Mouse (Mus musculus) hindbrain, embryonic 12.5 days (tissue): ENCODE measurements around the gene Parl. TPM values are rescaled to one million over a fixed set of nuclear protein-coding genes. Genes with fewer than 3 reads are reported as not detected.

Experiments
- ATAC-seq: fragments of 200-750 bp; cut with Nextera tagmentation; 2 replicates; pipeline ENCODE4 v1.8.0; 2017; ENCODE audit warnings: moderate TSS enrichment; ENCODE audit not compliant: low FRiP score
- H3K27ac ChIP-seq: fragments of 300-500 bp; sonication (generic); 2 replicates; pipeline ENCODE4 v1.5.1; 2016; ENCODE audit warnings: mild to moderate bottlenecking
- H3K27me3 ChIP-seq: fragments of 300-500 bp; sonication (generic); 2 replicates; pipeline ENCODE4 v1.6.1; 2016; ENCODE audit warnings: mild to moderate bottlenecking
- H3K36me3 ChIP-seq: fragments of 300-500 bp; sonication (generic); 2 replicates; pipeline ENCODE4 v1.6.1; 2016; ENCODE audit warnings: mild to moderate bottlenecking
- H3K4me1 ChIP-seq: fragments of 300-500 bp; sonication (generic); 2 replicates; pipeline ENCODE4 v1.6.1; 2016
- H3K4me2 ChIP-seq: fragments of 300-500 bp; sonication (generic); replicated peaks from 2 replicates; pipeline ENCODE4 v1.6.1; 2016; ENCODE audit warnings: mild to moderate bottlenecking
- H3K4me3 ChIP-seq: fragments of 300-500 bp; sonication (generic); 2 replicates; pipeline ENCODE4 v1.5.1; 2016; ENCODE audit warnings: mild to moderate bottlenecking
- H3K9ac ChIP-seq: fragments of 300-500 bp; sonication (generic); 2 replicates; pipeline ENCODE4 v1.6.1; 2016; ENCODE audit warnings: mild to moderate bottlenecking, moderate library complexity
- H3K9me3 ChIP-seq: fragments of 300-500 bp; sonication (generic); replicated peaks from 2 replicates; pipeline ENCODE4 v1.6.1; 2016; ENCODE audit warnings: mild to moderate bottlenecking
- WGBS: fragments of 180-500 bp; shearing (Covaris S2); methylation state at CpG from one replicate; pipeline ENCODE4 v1.1.7; 2016; 5-methylcytosine and 5-hydroxymethylcytosine counted together
- polyA plus RNA-seq: library from polyadenylated mRNA; unstranded; fragments of >200 nt; fragmentation: Nextera tagmentation; extraction: Ambion mirVana; gene quantifications from 2 replicates; pipeline ENCODE4 v1.2.1, GENCODE M21; 2016

Parl gene
- polyA plus RNA-seq, 1 experiment from 2014 or later = 80.9 TPM

DNA sequence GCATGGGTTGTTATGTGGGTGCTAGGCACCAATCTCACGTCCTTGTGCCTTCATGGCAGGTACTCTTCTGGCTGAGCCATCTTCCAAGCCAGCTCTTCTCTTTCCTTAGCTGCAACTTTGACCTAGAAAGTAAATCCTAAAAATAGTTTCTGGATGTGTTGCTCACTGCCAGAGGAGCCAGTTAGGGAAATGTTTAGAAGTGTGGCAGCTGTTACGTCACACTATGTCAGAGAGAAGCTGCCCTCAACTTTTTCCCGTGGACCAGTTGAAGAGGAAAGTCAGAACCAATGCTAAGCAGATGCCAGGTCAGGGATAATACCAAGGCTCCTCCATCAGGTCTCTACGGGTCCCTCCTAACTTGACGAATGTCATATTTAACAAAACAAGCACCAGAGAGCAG, 22.8 kb downstream of the Parl start:
- no peak for ATAC-seq

DNA sequence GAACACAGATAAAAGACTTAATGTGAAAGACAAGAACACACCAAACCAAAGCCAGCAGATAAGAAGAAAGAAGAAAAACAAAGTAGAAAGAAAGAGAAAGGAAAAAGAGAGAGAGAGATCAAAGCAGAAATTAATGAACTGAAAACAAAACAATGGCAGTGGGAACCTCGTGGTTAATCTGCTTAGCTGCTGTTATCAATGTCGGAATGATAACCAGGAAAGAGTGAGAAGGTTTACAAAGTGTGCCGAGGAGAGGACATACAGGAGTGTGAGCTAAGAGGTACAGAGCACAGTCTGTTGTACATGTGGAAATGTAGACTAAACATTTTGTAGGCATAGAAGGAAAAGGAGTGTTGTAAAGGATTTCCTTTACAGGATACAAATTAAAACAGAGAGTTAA, 29.2 kb downstream of the Parl start:
- H3K27me3 ChIP-seq = no peaks in the 10 kb centered on the region
- no peak overlapping the region for H3K27ac ChIP-seq
- no peak overlapping the region for H3K9ac ChIP-seq
- no peak for ATAC-seq
- H3K4me1 ChIP-seq = no peaks in the 10 kb centered on the region
- H3K9me3 ChIP-seq = no peaks in the 10 kb centered on the region
- no peak overlapping the region for H3K4me3 ChIP-seq
- WGBS = 54% methylated on average over 3 of the region's 3 CpGs
- no peak overlapping the region for H3K4me2 ChIP-seq
- peaks cover 1% of the 10 kb centered on the region for H3K36me3 ChIP-seq

More for the DNA sequence above, 22.8 kb downstream of the Parl start:
- Histone ChIP-seq H3K27ac (no peak overlapping the region), H3K4me3 (no peak overlapping the region), H3K4me2 (no peak overlapping the region), H3K27me3 (no peaks in the 10 kb centered on the region), H3K36me3 (peaks cover 53% of the 10 kb centered on the region), H3K9me3 (no peaks in the 10 kb centered on the region), H3K4me1 (no peaks in the 10 kb centered on the region), H3K9ac (no peak overlapping the region)
- WGBS = 92% methylated on average over 5 of the region's 5 CpGs

DNA sequence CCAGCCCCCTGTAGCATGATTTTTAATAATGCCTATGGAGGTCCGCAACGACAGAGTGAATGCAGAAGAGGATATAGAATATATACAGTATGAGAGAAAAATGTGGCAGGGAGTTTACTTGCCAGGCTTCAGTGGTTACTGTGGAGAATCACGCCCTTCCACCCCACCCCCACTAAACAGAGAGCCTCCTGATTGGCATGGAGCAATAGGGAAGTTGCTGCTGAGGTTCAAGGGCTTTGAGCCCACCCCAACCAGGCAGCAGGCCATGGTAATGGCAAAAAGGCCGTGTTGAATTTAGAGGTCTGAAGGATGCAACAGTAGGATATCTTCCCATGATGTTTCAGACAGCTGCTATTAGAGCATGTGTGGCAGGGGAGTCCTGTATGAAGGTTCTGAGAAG, 30.8 kb downstream of the Parl start:
- no peak overlapping the region for H3K4me2 ChIP-seq
- WGBS = 87% methylated on average over 4 of the region's 4 CpGs
- ATAC-seq = no peak
- no peak overlapping the region for H3K27ac ChIP-seq
- no peaks in the 10 kb centered on the region for H3K27me3 ChIP-seq
- H3K4me3 ChIP-seq = no peak overlapping the region
- H3K4me1 ChIP-seq = no peaks in the 10 kb centered on the region
- H3K9me3 ChIP-seq = no peaks in the 10 kb centered on the region
- H3K9ac ChIP-seq = no peak overlapping the region
- H3K36me3 ChIP-seq = no peaks in the 10 kb centered on the region

DNA sequence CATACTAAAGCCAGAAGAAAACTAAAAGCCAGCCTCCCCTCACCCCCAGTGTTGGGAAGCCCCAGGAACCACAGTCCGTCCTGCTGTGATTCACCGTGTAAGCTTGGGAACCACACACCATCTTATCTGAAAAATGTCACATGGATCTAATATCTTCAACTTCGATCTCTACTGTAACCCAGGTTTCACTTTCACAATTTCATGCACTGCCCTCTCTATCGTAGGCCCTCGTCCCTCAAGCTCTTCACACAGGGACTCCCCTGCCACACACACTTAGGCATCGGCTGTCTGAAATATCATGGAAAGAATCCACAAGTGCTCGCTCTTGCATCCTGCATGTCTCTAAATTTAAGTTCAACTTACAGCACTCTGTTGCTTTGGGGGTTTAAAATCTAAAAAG, 37.1 kb downstream of the Parl start:
- ATAC-seq = no peak
- Histone ChIP-seq H3K9ac (no peak overlapping the region), H3K4me2 (no peak overlapping the region), H3K4me3 (no peak overlapping the region), H3K27ac (no peak overlapping the region), H3K4me1 (no peaks in the 10 kb centered on the region), H3K27me3 (no peaks in the 10 kb centered on the region), H3K9me3 (no peaks in the 10 kb centered on the region), H3K36me3 (no peaks in the 10 kb centered on the region)
- 81% methylated on average over 7 of the region's 7 CpGs for WGBS

DNA sequence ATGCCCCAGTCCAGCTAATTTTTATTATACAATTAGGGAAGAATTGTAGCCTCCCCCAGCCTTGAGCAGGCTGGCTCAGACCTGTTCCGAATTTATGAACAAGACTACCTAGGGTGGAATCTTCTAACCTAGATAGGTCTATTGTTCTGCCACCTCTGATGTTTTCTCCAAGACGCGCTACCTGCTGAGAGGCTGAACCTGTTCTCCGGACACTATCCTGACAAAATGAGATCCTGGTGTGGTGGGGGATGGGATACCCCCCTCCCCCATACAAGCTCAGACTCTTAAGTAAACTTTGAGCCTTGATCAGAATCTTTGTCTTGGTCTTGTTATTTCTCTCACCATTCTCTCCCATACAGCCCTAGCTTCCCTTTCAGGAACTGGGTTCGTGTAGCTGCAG, 44.3 kb downstream of the Parl start:
- WGBS = 73% methylated on average over 5 of the region's 5 CpGs
- ATAC-seq = no peak

DNA sequence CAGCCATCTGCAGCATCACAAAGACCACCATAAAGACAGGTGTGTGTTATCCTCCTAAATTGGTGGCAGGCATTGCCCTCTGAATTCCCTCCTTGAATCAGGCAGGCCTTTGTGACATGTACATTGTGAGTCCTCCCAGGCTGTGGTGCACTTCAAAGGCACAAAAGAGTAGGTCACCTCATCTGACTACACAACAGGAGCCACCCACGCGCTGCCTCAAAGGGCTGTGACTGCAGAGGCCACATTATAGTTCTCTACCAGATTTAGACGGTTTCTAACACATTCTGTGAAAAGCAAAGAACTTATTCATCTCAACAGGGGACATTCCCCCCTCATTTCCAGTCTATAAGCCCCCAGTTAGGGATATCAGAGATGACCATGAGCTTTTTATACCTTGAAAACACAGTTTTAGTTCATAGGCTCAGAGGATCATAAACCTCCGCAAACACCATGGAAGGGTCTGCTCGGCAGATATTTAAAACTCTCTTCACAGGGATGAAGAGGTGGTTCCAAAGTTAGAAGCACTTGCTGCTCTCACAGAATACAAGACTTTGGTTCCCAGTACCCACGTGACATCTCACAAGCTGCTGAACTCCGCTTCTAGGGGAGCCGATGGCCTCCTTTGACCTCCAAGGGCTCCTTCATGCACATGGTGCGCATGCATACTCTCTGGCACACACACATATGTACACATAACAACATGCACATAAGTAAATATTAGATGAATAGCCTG, 53.6 kb downstream of the Parl start:
- WGBS = 85% methylated on average over 9 of the region's 9 CpGs
- no peak overlapping the region for H3K9ac ChIP-seq
- no peaks in the 10 kb centered on the region for H3K9me3 ChIP-seq
- H3K27ac ChIP-seq = no peak overlapping the region
- no peaks in the 10 kb centered on the region for H3K36me3 ChIP-seq
- ATAC-seq = no peak
- no peaks in the 10 kb centered on the region for H3K27me3 ChIP-seq
- H3K4me2 ChIP-seq = no peak overlapping the region
- no peak overlapping the region for H3K4me3 ChIP-seq
- H3K4me1 ChIP-seq = no peaks in the 10 kb centered on the region

More for the DNA sequence above, 44.3 kb downstream of the Parl start:
- Histone ChIP-seq H3K4me2 (no peak overlapping the region), H3K9ac (no peak overlapping the region), H3K4me1 (no peaks in the 10 kb centered on the region), H3K36me3 (no peaks in the 10 kb centered on the region), H3K27ac (no peak overlapping the region), H3K4me3 (no peak overlapping the region), H3K9me3 (no peaks in the 10 kb centered on the region), H3K27me3 (no peaks in the 10 kb centered on the region)

DNA sequence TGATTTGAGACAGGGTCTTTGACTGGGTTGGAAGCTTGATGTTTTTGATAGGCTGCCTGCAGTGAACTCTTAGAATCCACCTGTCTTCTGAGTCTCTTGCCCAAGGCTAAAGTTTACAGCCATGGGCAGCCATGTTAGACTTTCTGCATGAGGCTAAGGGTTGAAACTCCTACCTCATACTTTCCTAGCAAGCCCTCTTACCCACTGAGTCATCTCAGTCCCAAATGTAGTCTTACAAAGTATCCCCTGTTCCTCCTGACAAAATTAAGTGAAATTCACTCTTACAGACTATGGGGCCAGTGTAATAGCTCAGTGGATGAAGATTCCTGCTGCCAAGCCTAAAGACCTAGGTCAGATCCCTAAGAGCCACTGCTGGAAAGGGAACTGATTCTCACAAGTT, 55.1 kb downstream of the Parl start:
- no peak overlapping the region for H3K27ac ChIP-seq
- H3K27me3 ChIP-seq = 0 out of 2 replicates have a peak, but pooled peaks cover 2% of the 10 kb centered on the region
- H3K4me3 ChIP-seq = no peak overlapping the region
- no peak for ATAC-seq
- no peaks in the 10 kb centered on the region for H3K36me3 ChIP-seq
- H3K4me1 ChIP-seq = no peaks in the 10 kb centered on the region
- H3K9me3 ChIP-seq = no peaks in the 10 kb centered on the region
- H3K4me2 ChIP-seq = no peak overlapping the region
- H3K9ac ChIP-seq = no peak overlapping the region

DNA sequence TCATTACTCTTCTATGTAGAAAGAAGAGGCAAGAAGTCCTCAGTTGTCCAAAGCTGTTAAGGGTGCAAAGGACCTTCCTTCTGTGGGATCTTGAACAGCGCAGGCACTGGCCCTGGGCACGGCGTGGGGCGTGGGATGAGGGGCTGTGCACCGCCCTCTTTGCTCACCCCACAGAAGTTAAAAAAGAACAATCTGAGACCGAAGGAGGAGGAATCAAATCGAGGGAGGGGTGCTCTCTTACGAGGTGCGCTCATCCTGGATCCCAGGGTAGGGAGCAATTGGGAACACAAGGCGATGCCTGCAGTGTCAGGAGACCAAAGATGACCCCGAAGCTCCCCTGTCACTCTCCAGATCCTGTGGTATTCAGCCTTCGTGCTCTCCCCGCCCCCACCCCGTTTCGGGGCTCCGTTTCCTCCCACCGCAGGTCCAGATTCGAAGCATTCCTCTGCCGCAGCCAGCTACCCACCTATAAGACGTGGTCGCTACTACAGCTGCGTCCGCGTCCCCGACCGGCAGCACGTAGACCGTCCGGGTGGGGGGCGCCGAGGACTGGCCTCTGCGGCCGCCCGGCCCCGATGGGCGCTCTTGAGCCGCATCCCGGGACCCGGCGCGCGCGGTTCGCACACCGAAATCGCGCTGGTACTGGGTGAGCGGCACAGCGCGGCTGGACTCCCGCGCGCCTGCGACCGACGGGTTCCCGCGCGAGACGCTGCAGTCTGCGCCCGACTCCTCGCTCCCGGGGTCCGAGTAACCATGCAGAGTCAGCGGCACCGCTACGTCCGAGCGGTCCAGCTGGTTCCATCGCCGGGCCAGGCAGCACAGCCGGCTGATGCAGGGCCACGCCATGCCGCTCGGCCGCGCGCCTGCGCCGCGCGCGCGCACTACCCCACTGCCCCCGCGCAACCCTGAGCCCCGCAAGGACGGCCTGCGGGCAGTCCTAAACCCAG, 61.4 kb downstream of the Parl start, which contains the start of gene Map6d1:
Gene Map6d1 (minus strand): TSS at position 891 of the 947 bp plus-strand sequence.
- 0 out of 2 replicates have a peak, but pooled peaks cover 6% of the 10 kb centered on the region for H3K27me3 ChIP-seq
- peak within 1 kb of the TSS; percentile 76 for H3K27ac ChIP-seq
- ATAC-seq = peak; percentile 87
- peaks cover 5% of the 10 kb centered on the region for H3K4me1 ChIP-seq
- 2% methylated on average over 90 of the region's 90 CpGs for WGBS
- no peaks in the 10 kb centered on the region for H3K9me3 ChIP-seq
- no peaks in the 10 kb centered on the region for H3K36me3 ChIP-seq
- H3K4me2 ChIP-seq = peak within 1 kb of the TSS; percentile 83
- H3K4me3 ChIP-seq = peak within 1 kb of the TSS; percentile 77
- peak within 1 kb of the TSS; percentile 77 for H3K9ac ChIP-seq

DNA sequence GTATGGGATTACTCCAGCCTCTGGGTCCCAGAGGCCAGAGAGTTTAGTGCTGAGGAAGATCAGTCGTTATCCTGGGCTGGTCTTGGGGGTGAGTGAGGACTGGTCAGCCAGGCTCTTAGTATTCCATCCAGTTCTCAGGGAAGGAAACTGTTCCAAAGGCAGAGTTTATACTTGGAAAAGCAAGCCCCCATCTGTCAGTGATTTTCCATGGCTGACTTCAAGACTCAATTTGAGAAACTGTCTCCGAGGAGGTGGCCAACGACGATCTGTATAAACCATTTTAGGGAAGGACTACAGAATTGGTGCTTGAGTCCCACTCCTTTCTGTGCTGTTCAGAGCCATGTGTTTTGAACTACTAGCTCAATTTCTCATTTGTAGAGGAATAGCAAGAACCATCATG, 63.5 kb downstream of the Parl start:
- H3K27me3 ChIP-seq = 0 out of 2 replicates have a peak, but pooled peaks cover 6% of the 10 kb centered on the region
- WGBS = 86% methylated on average over 4 of the region's 4 CpGs
- no peak for ATAC-seq
- H3K9me3 ChIP-seq = no peaks in the 10 kb centered on the region
- H3K36me3 ChIP-seq = peaks cover 2% of the 10 kb centered on the region; the same call in 1 of the 2 replicates
- H3K4me2 ChIP-seq = no peak overlapping the region
- H3K27ac ChIP-seq = no peak overlapping the region
- H3K9ac ChIP-seq = no peak overlapping the region
- H3K4me1 ChIP-seq = peaks cover 5% of the 10 kb centered on the region
- H3K4me3 ChIP-seq = no peak overlapping the region

DNA sequence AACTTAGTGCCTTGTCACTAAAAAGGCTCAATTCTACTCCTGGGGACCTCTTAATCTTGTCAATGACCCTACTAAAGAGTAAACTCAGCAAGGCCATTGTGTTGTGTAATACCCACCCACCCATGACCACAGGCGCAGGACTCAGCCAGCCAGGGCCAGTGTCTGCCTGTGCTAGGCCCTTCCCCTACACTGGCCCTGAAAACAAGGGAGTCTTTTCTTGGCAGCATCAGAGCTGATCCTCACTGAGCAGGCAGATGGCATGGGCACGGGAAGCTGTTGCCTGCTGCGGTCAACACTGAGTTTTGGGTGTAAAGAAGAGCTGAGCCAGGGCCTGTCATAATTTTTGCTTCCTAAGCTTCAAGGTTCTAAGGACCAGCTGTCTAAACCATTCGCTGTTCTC, 64.8 kb downstream of the Parl start:
- 0 out of 2 replicates have a peak, but pooled peaks cover 6% of the 10 kb centered on the region for H3K27me3 ChIP-seq
- WGBS = 67% methylated on average over 4 of the region's 4 CpGs
- peaks cover 5% of the 10 kb centered on the region; the same call in 1 of the 2 replicates for H3K36me3 ChIP-seq
- no peak overlapping the region for H3K27ac ChIP-seq
- H3K9ac ChIP-seq = no peak overlapping the region
- ATAC-seq = no peak
- H3K4me3 ChIP-seq = no peak overlapping the region
- H3K9me3 ChIP-seq = no peaks in the 10 kb centered on the region
- no peak overlapping the region for H3K4me2 ChIP-seq
- peaks cover 5% of the 10 kb centered on the region for H3K4me1 ChIP-seq

DNA sequence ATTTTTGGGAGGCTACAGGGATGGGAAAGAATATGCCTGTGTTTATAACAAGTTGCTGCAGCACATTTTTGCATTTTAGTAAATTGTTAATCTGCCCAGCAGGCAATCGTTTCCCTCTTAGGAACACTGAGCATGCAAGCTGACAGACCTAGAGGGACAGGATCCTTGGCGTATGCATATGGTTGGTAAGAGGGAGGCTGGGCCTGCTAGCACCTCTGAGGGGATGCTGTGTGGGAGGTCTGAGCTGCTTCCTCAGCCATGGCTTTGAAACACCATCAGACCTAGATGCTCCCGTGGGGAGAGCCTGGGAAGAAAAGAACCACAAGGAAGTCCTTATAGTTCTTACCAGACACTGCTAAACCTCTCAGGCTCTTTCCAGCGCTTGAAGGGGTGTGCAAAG, 67.8 kb downstream of the Parl start:
- 73% methylated on average over 4 of the region's 4 CpGs for WGBS
- Histone ChIP-seq H3K9ac (no peak overlapping the region), H3K27ac (no peak overlapping the region), H3K9me3 (no peaks in the 10 kb centered on the region), H3K27me3 (no peaks in the 10 kb centered on the region), H3K36me3 (peaks cover 31% of the 10 kb centered on the region), H3K4me3 (no peak overlapping the region), H3K4me2 (no peak overlapping the region), H3K4me1 (no peaks in the 10 kb centered on the region)
- no peak for ATAC-seq
